Mouse (Mus musculus): ENCODE data around the gene Mrc2. TPM values are rescaled to one million over a fixed set of nuclear protein-coding genes. Genes with fewer than 3 reads are reported as not detected.

Gene Mrc2
- total and polyA plus RNA-seq, 3 experiments: not detected

GRCm38 (mm10) chr11:105388636-105389035 is 96.2 kb downstream of the Mrc2 start:
- TF ChIP-seq MAX (IDR thresholded peaks at IDR 0.05; ENCODE audit: low read length) (no peak), ZMIZ1 (IDR thresholded peaks at IDR 0.05; ENCODE audit: low read depth, low read length) (no peak), GATA1 (IDR thresholded peaks at IDR 0.05; ENCODE audit: low read depth, low read length) (no peak), MYC (IDR thresholded peaks at IDR 0.05; ENCODE audit: low read depth, low read length) (no peak), ETS1 (IDR thresholded peaks at IDR 0.05; ENCODE audit: low read depth, low read length) (no peak), JUND (IDR thresholded peaks at IDR 0.05; ENCODE audit: low read depth, low read length) (no peak), POLR2AphosphoS2 (IDR thresholded peaks at IDR 0.05; ENCODE audit: low read length) (no peak), CTCF (IDR thresholded peaks at IDR 0.05 in 2 of 3, conservative IDR thresholded peaks at IDR 0.05 in 1 of 3; ENCODE audit: control insufficient read depth in 1 of 3, insufficient read depth in 1 of 3, low read depth in 2 of 3, low read length in 3 of 3, poor library complexity in 1 of 3, severe bottlenecking in 1 of 3) (no peak), POLR2A (IDR thresholded peaks at IDR 0.05; ENCODE audit: control insufficient read depth in 1 of 2, insufficient read depth in 1 of 2, low read depth in 1 of 2, low read length in 2 of 2, poor library complexity in 1 of 2) (no peak), MXI1 (IDR thresholded peaks at IDR 0.05; ENCODE audit: low read depth, low read length) (no peak), ZKSCAN1 (IDR thresholded peaks at IDR 0.05; ENCODE audit: low read depth, low read length) (no peak), POLR2AphosphoS5 (IDR thresholded peaks at IDR 0.05; ENCODE audit: borderline replicate concordance, low read depth, low read length) (no peak), MAFK (IDR thresholded peaks at IDR 0.05; ENCODE audit: borderline replicate concordance, low read depth, low read length) (no peak), EP300 (IDR thresholded peaks at IDR 0.05; ENCODE audit: low read depth in 1 of 2, low read length in 2 of 2) (no peak), GABPA (IDR thresholded peaks at IDR 0.05; ENCODE audit: low read depth, low read length) (no peak), CHD2 (IDR thresholded peaks at IDR 0.05; ENCODE audit: low read length) (no peak), CHD1 (IDR thresholded peaks at IDR 0.05; ENCODE audit: low read depth, low read length) (no peak), MEF2A (IDR thresholded peaks at IDR 0.05; ENCODE audit: extremely low read depth, insufficient replicate concordance, low read depth, low read length, poor library complexity, severe bottlenecking) (no peak)
- Histone ChIP-seq H3K4me1 (ENCODE audit: control insufficient read depth in 1 of 2, insufficient read depth in 2 of 2, low read length in 2 of 2) (no peaks in the 10 kb centered on the region), H3K4me3 (ENCODE audit: control insufficient read depth in 1 of 2, insufficient read depth in 1 of 2, low read depth in 2 of 2, low read length in 2 of 2) (no peak overlapping the region)

DNA sequence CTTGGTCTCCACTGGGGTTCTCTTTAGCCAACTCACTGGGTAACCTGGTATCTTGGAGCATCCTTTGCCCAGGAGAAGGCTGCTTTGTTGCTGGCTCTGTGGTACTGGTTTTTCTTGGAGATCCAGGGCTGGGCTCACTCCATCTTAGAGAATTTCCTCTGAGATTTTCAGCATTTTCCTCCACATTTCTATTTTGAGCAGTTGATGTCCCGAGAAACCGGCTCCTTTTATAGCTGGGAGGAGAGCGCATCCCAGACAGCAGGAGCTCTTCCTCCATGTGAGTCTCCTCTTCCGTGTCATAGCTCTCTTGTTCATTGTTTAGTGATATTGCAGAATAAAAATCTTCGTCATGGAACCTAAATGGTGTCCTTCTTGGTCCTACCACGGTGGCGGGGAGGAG is 97.8 kb downstream of the Mrc2 start:
- H3K79me2 ChIP-seq (ENCODE audit: control insufficient read depth, insufficient read depth, low read length, poor library complexity): no peaks in the 10 kb centered on the region
- H3K4me3 ChIP-seq (ENCODE audit: control insufficient read depth in 1 of 2, insufficient read depth in 1 of 2, low read depth in 2 of 2, low read length in 2 of 2): no peak overlapping the region

More at GRCm38 (mm10) chr11:105388636-105389035, 96.2 kb downstream of the Mrc2 start:
- Histone ChIP-seq H3K36me3 (ENCODE audit: control insufficient read depth in 1 of 2, insufficient read depth in 2 of 2, low read length in 2 of 2) (no peaks in the 10 kb centered on the region), H3K27me3 (ENCODE audit: control insufficient read depth in 1 of 2, insufficient read depth in 2 of 2, low read length in 2 of 2) (peaks cover 7 to 8% of the 10 kb centered on the region in 2 experiments; a peak in 3 of 4 replicates), H3K27ac (ENCODE audit: control insufficient read depth, low read depth, low read length) (no peak overlapping the region), H3K79me2 (ENCODE audit: control insufficient read depth, insufficient read depth, low read length, poor library complexity) (no peaks in the 10 kb centered on the region), H3K9me3 (replicated peaks; ENCODE audit: insufficient read depth, low read length) (no peaks in the 10 kb centered on the region), H3K9ac (ENCODE audit: control insufficient read depth, low read depth, low read length, poor library complexity, severe bottlenecking) (no peak overlapping the region)
- no peak for DNase-seq (ENCODE audit: low read depth, low spot score)

More for the DNA sequence above, 97.8 kb downstream of the Mrc2 start:
- H3K4me1 ChIP-seq (ENCODE audit: control insufficient read depth in 1 of 2, insufficient read depth in 2 of 2, low read length in 2 of 2): no peaks in the 10 kb centered on the region
- H3K36me3 ChIP-seq (ENCODE audit: control insufficient read depth in 1 of 2, insufficient read depth in 2 of 2, low read length in 2 of 2): no peaks in the 10 kb centered on the region
- no peak overlapping the region for H3K27ac ChIP-seq (ENCODE audit: control insufficient read depth, low read depth, low read length)
- H3K9ac ChIP-seq (ENCODE audit: control insufficient read depth, low read depth, low read length, poor library complexity, severe bottlenecking): no peak overlapping the region
- no peak for DNase-seq (ENCODE audit: low read depth, low spot score)
- TF ChIP-seq MXI1 (IDR thresholded peaks at IDR 0.05; ENCODE audit: low read depth, low read length): no peak
- no peak for TF ChIP-seq CHD1 (IDR thresholded peaks at IDR 0.05; ENCODE audit: low read depth, low read length)
- no peak for TF ChIP-seq RAD21 (IDR thresholded peaks at IDR 0.05; ENCODE audit: low read depth, low read length)
- no peak for TF ChIP-seq RCOR1 (IDR thresholded peaks at IDR 0.05; ENCODE audit: low read depth, low read length)
- no peak for TF ChIP-seq TCF12 (IDR thresholded peaks at IDR 0.05; ENCODE audit: low read depth, low read length)
- no peak for TF ChIP-seq EP300 (IDR thresholded peaks at IDR 0.05; ENCODE audit: low read depth in 1 of 2, low read length in 2 of 2)
- TF ChIP-seq GATA1 (IDR thresholded peaks at IDR 0.05; ENCODE audit: low read depth, low read length): no peak
- TF ChIP-seq BHLHE40 (IDR thresholded peaks at IDR 0.05; ENCODE audit: borderline replicate concordance, low read depth, low read length): no peak
- H3K9me3 ChIP-seq (replicated peaks; ENCODE audit: insufficient read depth, low read length): no peaks in the 10 kb centered on the region
- peaks cover 5 to 8% of the 10 kb centered on the region in 2 experiments; a peak in 3 of 4 replicates for H3K27me3 ChIP-seq (ENCODE audit: control insufficient read depth in 1 of 2, insufficient read depth in 2 of 2, low read length in 2 of 2)
